Mouse (Mus musculus): ENCODE data around the gene Pctp. TPM values are rescaled to one million over a fixed set of nuclear protein-coding genes. Genes with fewer than 3 reads are reported as not detected.

The Pctp gene
- polyA plus RNA-seq, 1 experiment = 0.84 TPM

GRCm38 (mm10) chr11:89937241-89937640, 65.5 kb downstream of the Pctp start:
- TF ChIP-seq MYOD1 (IDR thresholded peaks at IDR 0.05; ENCODE audit: control insufficient read depth, insufficient read length, low read depth) (no peak), FOSL1 (IDR thresholded peaks at IDR 0.05; ENCODE audit: insufficient read depth, low read length, poor library complexity, severe bottlenecking) (no peak), USF1 (IDR thresholded peaks at IDR 0.05; ENCODE audit: low read depth) (no peak), MYOG (IDR thresholded peaks at IDR 0.05; ENCODE audit: control insufficient read depth, extremely low read depth, insufficient read length) (no peak), CEBPB (IDR thresholded peaks at IDR 0.05; ENCODE audit: low read depth) (no peak), MAX (IDR thresholded peaks at IDR 0.05) (no peak), CTCF (IDR thresholded peaks at IDR 0.05; ENCODE audit: control insufficient read depth, insufficient read depth, insufficient read length) (no peak)
- H3K36me3 ChIP-seq (ENCODE audit: control insufficient read depth, insufficient read depth) = no peaks in the 10 kb centered on the region
- H3K4me3 ChIP-seq (ENCODE audit: insufficient read depth, poor library complexity, severe bottlenecking) = no peak overlapping the region
- H3K27me3 ChIP-seq (ENCODE audit: control insufficient read depth, insufficient read depth, insufficient read length) = no peaks in the 10 kb centered on the region
- H3K79me3 ChIP-seq (ENCODE audit: low read depth) = no peaks in the 10 kb centered on the region
- H3K79me2 ChIP-seq (ENCODE audit: control insufficient read depth, insufficient read depth) = no peaks in the 10 kb centered on the region
- H3ac ChIP-seq (ENCODE audit: control insufficient read depth, insufficient read length, low read depth) = no peak overlapping the region

Other genes with a start within 250 kb of the Pctp start
- not detected for gene Ankfn1, start 225.2 kb downstream of the Pctp start, polyA plus RNA-seq (2012; fragmentation: generic; extraction: Trizol)
- gene Tmem100, start 27.5 kb upstream of the Pctp start, polyA plus RNA-seq (2012; fragmentation: generic; extraction: Trizol) = not detected
- gene Gm45716, start 184.8 kb upstream of the Pctp start, polyA plus RNA-seq (2012; fragmentation: generic; extraction: Trizol) = 22.9 TPM
- gene Mmd, start 246.6 kb upstream of the Pctp start, polyA plus RNA-seq (2012; fragmentation: generic; extraction: Trizol) = 257 TPM